Mouse (Mus musculus) thymus, adult 18-20 months (tissue): Measurements from ENCODE around the gene Ccdc8.
"Not testable (repeated sequence)": the region's sequence is repeated elsewhere in the genome, so short reads cannot be mapped to it uniquely, and the experiment has no call there.

ENCODE experiments used
- DNase-seq, 2 experiments: peaks; one replicate each; pipeline ENCODE4 v3.0.0; 2022; ENCODE audit warnings: mixed read lengths in 2 of 2

The Ccdc8 gene

GRCm38 (mm10) chr7:16992451-16992807 is at the start of gene Ccdc8:
TSS of gene Ccdc8 (plus strand) at chr7:16992708.
- no peak for DNase-seq

DNA sequence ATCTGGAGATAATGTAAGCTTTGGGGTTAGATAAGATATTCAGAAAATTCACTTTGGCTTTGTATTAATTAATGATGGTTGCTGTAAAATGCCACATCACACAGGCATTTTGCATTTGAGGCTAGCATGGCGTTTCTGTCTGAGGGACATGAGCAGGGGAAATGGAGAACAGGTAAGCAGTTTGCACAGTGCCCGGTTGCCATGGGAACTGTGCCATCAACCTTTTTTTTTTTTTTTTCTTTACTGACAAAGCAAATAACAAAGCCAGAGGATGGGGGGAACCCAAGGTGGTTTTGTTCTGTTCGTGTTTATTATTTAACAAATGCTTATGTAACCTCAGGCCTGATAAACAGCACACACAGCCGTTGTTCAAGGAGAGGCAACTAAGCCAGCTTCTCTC is 49.6 kb upstream of the Ccdc8 start:
- no peak for DNase-seq

- DNase-seq, result peak; percentile 90 to 91
Measured at GRCm38 (mm10) chr7:16944061-16944807, 48.3 kb upstream of the Ccdc8 start, which contains the start of gene Pnmal2. TSS of gene Pnmal2 (plus strand) at chr7:16944682.

DNA sequence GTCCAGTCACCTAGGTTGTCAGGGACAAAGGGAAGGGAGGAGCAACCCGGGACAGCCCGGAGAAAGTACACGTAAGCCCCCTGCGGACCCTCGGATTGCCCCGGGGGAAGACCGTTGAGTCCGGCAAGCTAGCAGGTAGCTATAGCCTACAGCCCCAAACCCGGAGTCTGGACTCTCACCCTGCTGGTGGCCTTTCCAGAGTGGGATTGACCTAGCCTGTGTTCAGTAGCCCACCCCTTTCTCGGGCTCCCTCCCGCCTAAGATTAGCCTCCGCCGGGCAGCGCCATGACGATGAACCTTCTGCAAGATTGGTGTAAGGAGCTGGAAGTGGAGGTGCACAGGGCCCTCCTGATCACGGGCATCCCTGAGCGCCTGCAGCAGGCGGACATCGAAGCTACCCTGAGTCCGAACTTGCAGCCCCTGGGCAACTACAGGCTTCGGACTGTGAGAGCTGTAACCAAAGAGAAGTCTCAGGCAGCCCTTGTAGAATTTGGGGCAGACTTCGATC is 47.6 kb upstream of the Ccdc8 start:
- no peak for DNase-seq

GRCm38 (mm10) chr7:16945419-16945818 is 47.1 kb upstream of the Ccdc8 start:
- DNase-seq, result no peak

- no peak for DNase-seq
Measured at GRCm38 (mm10) chr7:16946441-16947348, 45.8 kb upstream of the Ccdc8 start.

DNA sequence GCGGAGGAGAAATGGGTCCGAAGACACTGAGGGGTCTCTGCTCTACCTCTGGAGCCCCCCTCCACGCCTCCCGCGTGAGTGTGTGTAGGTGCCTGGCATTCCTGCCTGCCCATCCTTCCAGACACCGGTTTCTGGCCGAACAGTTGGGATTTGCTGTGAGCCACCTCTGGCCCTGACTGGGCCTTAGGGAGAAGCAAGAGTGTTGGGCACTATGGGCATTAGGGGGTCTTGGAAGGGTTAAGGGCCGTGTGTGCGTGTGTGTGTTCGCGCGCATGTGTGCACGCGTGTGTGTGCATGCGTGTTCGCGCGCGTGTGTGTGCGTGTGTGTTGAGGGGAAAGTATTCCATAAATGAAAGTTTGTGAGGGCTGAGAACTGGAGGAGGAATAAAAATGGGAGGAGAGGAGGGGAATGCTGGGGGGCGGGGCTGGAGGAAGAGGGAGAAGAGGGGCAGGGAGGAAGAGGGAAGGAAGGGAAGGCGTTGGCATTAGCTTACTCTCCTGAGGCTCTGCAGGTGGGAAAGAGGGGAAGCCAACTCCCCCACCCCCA is 45.1 kb upstream of the Ccdc8 start:
- DNase-seq, result no peak

DNA sequence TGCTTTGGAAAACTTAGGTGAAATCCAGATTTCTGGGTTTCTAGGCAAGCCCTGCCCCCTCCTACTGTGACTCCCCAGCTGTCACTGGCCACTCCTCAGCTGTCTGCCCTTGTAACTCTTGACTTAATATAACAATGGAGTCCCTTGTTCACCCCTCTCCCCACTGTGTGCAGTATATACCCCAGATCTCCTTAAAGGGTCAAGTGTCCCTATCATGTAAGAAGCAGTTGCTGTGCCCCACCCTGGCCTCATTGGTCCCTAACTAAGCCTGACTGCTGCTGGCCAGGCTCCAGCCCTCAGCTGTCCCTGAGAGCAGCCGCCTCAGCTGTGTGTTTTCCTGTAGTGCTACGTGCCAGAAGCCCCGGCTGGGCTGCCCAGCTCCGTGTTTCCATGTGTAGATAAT is 44.5 kb upstream of the Ccdc8 start:
- DNase-seq, result no peak

DNA sequence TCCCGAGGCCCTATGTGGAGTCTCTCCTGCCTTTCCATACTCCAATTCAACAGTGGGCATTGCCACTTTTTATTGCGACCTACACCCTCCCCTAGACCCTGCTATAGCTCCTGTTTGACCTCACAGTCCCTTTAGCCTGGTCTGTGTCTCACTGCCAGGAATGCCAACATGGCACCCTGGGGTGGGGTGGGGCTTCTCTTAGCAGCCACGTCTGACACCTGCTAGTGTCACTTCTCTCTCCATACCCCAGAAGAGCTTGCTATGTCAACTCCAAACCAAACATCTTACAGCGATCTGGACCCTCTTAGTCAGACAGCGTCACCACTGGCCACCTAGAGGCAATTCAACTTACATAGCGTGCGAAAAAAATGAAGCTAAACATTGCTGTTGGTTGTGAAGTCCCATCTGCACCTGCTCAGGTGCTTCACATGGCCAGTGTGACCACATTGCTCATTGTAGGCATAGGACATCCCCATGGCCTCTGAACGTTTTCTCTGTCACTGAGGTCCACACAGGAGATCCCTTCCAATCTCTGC is 43.5 kb upstream of the Ccdc8 start:
- no peak for DNase-seq

GRCm38 (mm10) chr7:16949908-16950841 is 42.3 kb upstream of the Ccdc8 start:
- DNase-seq, result peak; percentile 44 to 63

GRCm38 (mm10) chr7:16950861-16951635 is 41.5 kb upstream of the Ccdc8 start:
- peak; percentile 66 to 75 for DNase-seq

DNA sequence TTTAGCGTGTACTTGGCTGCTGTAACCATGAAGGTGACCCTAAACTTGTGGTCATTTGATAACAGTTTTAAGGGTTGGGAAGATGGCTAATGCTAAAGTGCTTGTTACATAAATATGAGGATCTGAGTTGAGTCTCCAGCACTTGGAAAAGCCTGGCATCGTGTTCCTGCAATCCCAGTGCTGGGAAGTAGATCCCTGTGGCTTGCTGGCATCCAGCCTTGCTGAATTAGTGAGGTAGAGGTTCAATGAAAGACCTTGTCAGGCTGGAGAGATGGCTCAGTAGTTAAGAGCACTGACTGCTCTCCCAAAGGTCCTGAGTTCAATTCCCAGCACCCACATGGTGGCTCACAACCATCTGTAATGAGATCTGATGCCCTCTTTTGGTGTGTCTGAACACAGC is 38.7 kb upstream of the Ccdc8 start:
- not testable (repeated sequence) for DNase-seq

DNA sequence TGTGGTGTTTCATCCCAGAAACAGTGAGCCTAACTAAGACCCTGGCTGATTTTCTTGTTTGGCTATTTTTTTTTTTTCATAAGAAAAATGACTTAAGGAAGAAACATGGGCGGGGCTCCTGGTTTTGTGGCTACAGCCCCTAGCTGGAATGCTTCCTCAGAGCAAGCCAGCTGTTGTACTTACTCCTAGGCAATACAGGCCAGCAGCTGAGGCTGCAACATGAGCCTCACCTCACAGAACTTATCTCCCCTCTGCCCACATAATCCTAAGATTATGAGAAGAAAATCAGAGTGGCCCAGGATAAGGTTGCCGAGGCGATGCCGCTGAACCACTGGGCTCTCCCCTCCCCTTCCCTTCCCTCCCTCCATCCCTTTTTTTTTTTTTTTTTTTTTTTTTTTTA is 36.8 kb upstream of the Ccdc8 start:
- DNase-seq, result no peak

- DNase-seq, result no peak
Measured at GRCm38 (mm10) chr7:16956410-16957265, 35.9 kb upstream of the Ccdc8 start.

GRCm38 (mm10) chr7:16959539-16960187 is 32.8 kb upstream of the Ccdc8 start, which contains the start of gene Pnmal1:
TSS of gene Pnmal1 (plus strand) at chr7:16959679.
- DNase-seq, result no peak

DNA sequence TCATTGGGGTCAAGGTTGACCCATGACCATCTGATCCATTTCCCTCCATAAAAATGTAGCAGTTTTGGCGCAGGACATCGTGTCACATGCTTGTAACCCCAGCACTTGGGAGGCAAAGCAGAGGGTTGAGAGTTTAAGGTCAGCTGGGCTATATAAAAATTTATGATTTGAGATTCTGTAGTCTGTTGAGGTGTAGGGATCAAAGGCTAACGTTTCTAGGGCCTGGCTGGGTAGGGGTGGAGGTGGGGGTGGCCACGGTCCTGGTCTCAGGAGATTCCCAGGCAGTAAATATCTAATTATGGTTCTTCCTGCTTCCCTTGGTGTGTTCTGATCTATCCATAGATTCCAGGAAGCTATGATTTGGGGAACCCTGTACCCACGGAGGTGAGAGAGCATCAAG is 30.8 kb upstream of the Ccdc8 start:
- no peak for DNase-seq

- no peak for DNase-seq
Measured at GRCm38 (mm10) chr7:16968414-16968813, 24.1 kb upstream of the Ccdc8 start.

DNA sequence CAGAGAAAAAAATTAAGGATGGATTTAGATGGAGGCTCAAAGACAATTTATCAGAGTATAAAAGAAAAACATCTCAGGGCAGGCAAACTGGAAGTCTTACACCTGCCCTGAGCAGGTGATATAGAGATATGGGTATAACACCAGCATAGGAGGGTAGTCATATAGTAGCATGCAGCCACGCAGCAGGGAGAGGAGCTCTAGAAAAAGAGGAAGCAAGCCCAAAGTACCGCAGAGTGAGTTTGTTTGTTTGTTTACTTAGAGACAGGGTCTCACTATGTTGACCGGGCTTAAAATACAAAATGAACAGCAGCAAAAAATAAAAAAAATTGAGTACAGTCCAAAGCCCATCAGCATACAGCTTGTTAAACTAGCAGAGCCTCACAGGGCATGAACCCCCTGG is 21.3 kb upstream of the Ccdc8 start:
- no peak for DNase-seq

- DNase-seq, result no peak
Measured at GRCm38 (mm10) chr7:16974018-16974417, 18.5 kb upstream of the Ccdc8 start.

GRCm38 (mm10) chr7:16976298-16976697 is 16.2 kb upstream of the Ccdc8 start:
- DNase-seq, result no peak
